Mouse (Mus musculus) CH12.LX (cell line): ENCODE results near the gene Akap12. TPM values are rescaled to one million over a fixed set of nuclear protein-coding genes. Genes with fewer than 3 reads are reported as not detected.

Experiments used
- DNase-seq: peaks from one replicate; pipeline ENCODE4 v3.0.0-alpha.2; 2013; ENCODE audit errors: extremely low read depth
- H3K27ac ChIP-seq: 2 replicates; pipeline ENCODE4 v1.5.1; 2012; ENCODE audit warnings: low read depth, mild to moderate bottlenecking, control low read depth, moderate library complexity; ENCODE audit not compliant: insufficient read depth
- H3K27me3 ChIP-seq: replicated peaks from 2 replicates; pipeline ENCODE3; 2012; ENCODE audit warnings: inconsistent platforms
- H3K36me3 ChIP-seq, 2 experiments: replicated peaks in 1 of 2; 2 replicates each; pipeline versions ENCODE3 to v1.6.1; 2012; ENCODE audit warnings: inconsistent platforms in 1 of 2, low read length in 1 of 2, mild to moderate bottlenecking in 1 of 2, mixed read lengths in 1 of 2, moderate library complexity in 1 of 2; ENCODE audit not compliant: control insufficient read depth in 1 of 2, insufficient read depth in 1 of 2
- H3K4me1 ChIP-seq, 2 experiments: 2 replicates each; pipeline ENCODE4 v1.6.1; 2012; ENCODE audit warnings: inconsistent platforms in 1 of 2, moderate library complexity in 1 of 2; ENCODE audit not compliant: insufficient read depth in 2 of 2, control insufficient read depth in 1 of 2
- H3K4me2 ChIP-seq: 2 replicates; pipeline ENCODE4 v1.6.1; 2012; ENCODE audit warnings: low read depth, mild to moderate bottlenecking, control low read depth; ENCODE audit not compliant: poor library complexity, insufficient read depth, severe bottlenecking
- H3K4me3 ChIP-seq, 3 experiments: fragments of 150-350 bp in 1 of 3; sonication (generic) in 1 of 3; replicated peaks in 1 of 3; 2 replicates each; pipeline versions ENCODE3 to v1.5.1; 2011 to 2012; ENCODE audit warnings: low read depth in 2 of 3, low read length in 2 of 3, mild to moderate bottlenecking in 2 of 3, moderate library complexity in 2 of 3, control low read depth in 1 of 3, improper control_type of control experiment in 1 of 3, inconsistent platforms in 1 of 3, mixed read lengths in 1 of 3; ENCODE audit not compliant: poor library complexity in 1 of 3
- H3K79me2 ChIP-seq: replicated peaks from 2 replicates; pipeline ENCODE4 v1.6.1; 2012; ENCODE audit warnings: mild to moderate bottlenecking, moderate library complexity; ENCODE audit not compliant: control insufficient read depth, poor library complexity, insufficient read depth, severe bottlenecking; ENCODE audit errors: extremely low read depth
- H3K9ac ChIP-seq: 2 replicates; pipeline ENCODE4 v1.6.1; 2012; ENCODE audit warnings: low read depth, mild to moderate bottlenecking, control low read depth, moderate library complexity; ENCODE audit not compliant: insufficient read depth
- H3K9me3 ChIP-seq: replicated peaks from 2 replicates; pipeline ENCODE3; 2012; ENCODE audit warnings: low read length, inconsistent platforms, mixed read lengths
- HCFC1 ChIP-seq: IDR thresholded peaks from 2 replicates; pipeline ENCODE4 v1.6.1; 2012; ENCODE audit warnings: low read depth, mild to moderate bottlenecking, inconsistent platforms, low read length, improper control_type of control experiment
- MAFK ChIP-seq: IDR thresholded peaks from 2 replicates; pipeline ENCODE4 v1.6.1; 2011; ENCODE audit warnings: low read length, improper control_type of control experiment; ENCODE audit not compliant: insufficient replicate concordance
- MXI1 ChIP-seq: IDR thresholded peaks from 2 replicates; pipeline ENCODE4 v1.6.1; 2011; ENCODE audit warnings: mild to moderate bottlenecking, low read depth, low read length, improper control_type of control experiment
- NELFE ChIP-seq: IDR thresholded peaks from 2 replicates; pipeline ENCODE4 v1.6.1; 2011; ENCODE audit warnings: low read depth, low read length, improper control_type of control experiment
- RCOR1 ChIP-seq: conservative IDR thresholded peaks from 2 replicates; pipeline ENCODE4 v1.6.1; 2012; ENCODE audit warnings: low read depth, mild to moderate bottlenecking, inconsistent platforms, low read length, improper control_type of control experiment
- SIN3A ChIP-seq: IDR thresholded peaks from 2 replicates; pipeline ENCODE4 v1.6.1; 2012; ENCODE audit warnings: low read length, improper control_type of control experiment, inconsistent platforms
- SMC3 ChIP-seq: IDR thresholded peaks from 2 replicates; pipeline ENCODE4 v1.6.1; 2011; ENCODE audit warnings: low read depth, low read length, improper control_type of control experiment
- USF2 ChIP-seq: conservative IDR thresholded peaks from 2 replicates; pipeline ENCODE4 v1.6.1; 2011; ENCODE audit warnings: low read depth, low read length, improper control_type of control experiment
- ZC3H11A ChIP-seq: IDR thresholded peaks from 2 replicates; pipeline ENCODE4 v1.6.1; 2012; ENCODE audit warnings: low read depth, mild to moderate bottlenecking, inconsistent platforms, low read length, improper control_type of control experiment
- ZNF384 ChIP-seq: IDR thresholded peaks from 2 replicates; pipeline ENCODE4 v1.6.1; 2012; ENCODE audit warnings: low read depth, low read length, improper control_type of control experiment, inconsistent platforms
- dilution Hi-C: fragments of 300-500 bp; cut with MboI; formaldehyde crosslinking; loops from 2 replicates; pipeline ENCODE4 v1.14.3; 2020; ENCODE audit warnings: low sequenced_read_pairs; ENCODE audit not compliant: extremely low pct_unique_long_range_greater_than_20kb, extremely low pct_ligation_motif_present
- in situ Hi-C: fragments of 300-500 bp; cut with MboI; formaldehyde crosslinking; loops from 3 replicates; pipeline ENCODE4 v1.14.3; 2019; ENCODE audit warnings: low sequenced_read_pairs, low pct_ligation_motif_present, low pct_unique_long_range_greater_than_20kb, mixed read lengths
- polyA plus RNA-seq: library from polyadenylated mRNA; unstranded; fragments of >175 nt; gene quantifications from 2 replicates; pipeline ENCODE4 v1.2.1, GENCODE M21; 2012; ENCODE audit warnings: low read depth; ENCODE audit not compliant: insufficient read length
- total RNA-seq, 2 experiments: library from RNA; depleted of rRNA; stranded (reverse); fragments of 300-350 nt in 1 of 2; fragments of >200 nt in 1 of 2; gene quantifications; 2 replicates each; pipeline ENCODE4 v1.2.3; 2012 to 2014

Akap12 gene
- total and polyA plus RNA-seq, 3 experiments = 0.51 to 3.1 (median 1.7) TPM

DNA sequence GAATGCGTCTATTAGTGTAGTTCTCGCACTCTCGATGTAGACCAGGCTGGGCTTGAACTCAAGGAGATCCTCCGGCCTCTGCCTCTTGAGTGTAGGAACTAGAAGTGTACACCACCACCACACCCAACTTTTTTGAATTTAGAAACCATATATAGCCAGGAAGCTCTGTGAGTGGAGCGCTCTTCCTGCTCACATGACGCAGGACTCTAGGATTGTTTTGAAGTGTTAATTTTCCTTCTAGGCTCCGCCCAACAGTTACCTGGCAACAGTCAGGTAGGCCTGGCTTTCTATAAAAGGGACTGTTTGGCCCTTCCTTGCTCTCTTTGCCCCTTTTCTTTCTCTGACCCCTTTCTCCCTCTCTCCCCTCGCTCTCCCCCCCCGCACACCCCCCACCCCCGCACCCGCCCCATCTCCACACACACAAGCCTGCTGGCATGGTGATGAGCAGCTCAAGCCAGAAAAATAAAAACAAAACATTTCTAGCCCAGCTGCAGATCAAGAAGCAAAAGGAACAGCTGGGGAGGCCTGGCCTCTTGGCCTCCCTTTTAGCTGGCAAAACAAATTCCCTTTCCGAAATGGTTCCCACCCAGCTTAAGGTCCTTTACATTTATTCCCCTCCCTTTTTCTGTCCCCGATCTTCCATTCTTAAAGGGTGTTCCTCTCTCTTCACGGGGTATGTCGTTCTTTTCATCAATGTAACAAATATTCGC lies 22.4 kb upstream of the Akap12 start:
- DNase-seq = no peak
- dilution Hi-C loops (no loop called here), in situ Hi-C loops (no loop called here)
- Histone ChIP-seq H3K4me3 (no peak overlapping the region), H3K4me1 (peaks cover 0 to 10% of the 10 kb centered on the region in 2 experiments; a peak in 2 of 4 replicates), H3K9ac (no peak overlapping the region), H3K4me2 (no peak overlapping the region), H3K27me3 (no peaks in the 10 kb centered on the region), H3K79me2 (no peaks in the 10 kb centered on the region), H3K9me3 (no peaks in the 10 kb centered on the region), H3K27ac (no peak overlapping the region), H3K36me3 (no peaks in the 10 kb centered on the region)
- no peak for TF ChIP-seq NELFE
- no peak for TF ChIP-seq SMC3
- TF ChIP-seq ZNF384 = no peak
- no peak for TF ChIP-seq RCOR1
- no peak for TF ChIP-seq USF2

DNA sequence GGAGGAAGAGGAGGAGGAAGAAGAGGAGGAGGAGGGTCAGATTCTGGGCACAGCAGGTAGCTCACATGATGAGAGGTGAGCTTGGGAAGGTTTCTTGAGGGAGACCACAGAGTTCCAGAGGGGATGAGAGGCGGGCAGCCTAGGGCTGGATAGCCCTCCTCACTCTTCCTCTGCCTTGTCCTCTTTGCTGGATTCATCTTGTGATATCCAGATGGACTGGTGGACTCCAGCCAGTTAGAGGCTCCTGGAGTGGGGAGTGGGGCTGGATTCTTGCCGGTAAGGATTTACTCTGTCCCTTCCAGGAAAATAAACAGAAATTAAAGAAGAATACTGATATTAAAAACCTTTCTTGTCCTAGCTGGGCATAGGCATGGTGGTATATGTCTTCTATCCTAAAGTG lies 20.4 kb upstream of the Akap12 start:
- no peak for DNase-seq
- peaks cover 0 to 18% of the 10 kb centered on the region in 2 experiments; a peak in 2 of 4 replicates for H3K4me1 ChIP-seq
- no peak for TF ChIP-seq SIN3A
- TF ChIP-seq HCFC1 = no peak
- TF ChIP-seq MAFK = no peak
- no peak overlapping the region for H3K4me2 ChIP-seq
- no peaks in the 10 kb centered on the region for H3K27me3 ChIP-seq
- no peak overlapping the region for H3K27ac ChIP-seq
- in situ Hi-C loops (no loop called here), dilution Hi-C loops (no loop called here)
- H3K79me2 ChIP-seq = no peaks in the 10 kb centered on the region
- no peaks in the 10 kb centered on the region for H3K36me3 ChIP-seq
- no peak overlapping the region for H3K4me3 ChIP-seq
- H3K9ac ChIP-seq = no peak overlapping the region
- H3K9me3 ChIP-seq = no peaks in the 10 kb centered on the region

GRCm38 (mm10) chr10:4246407-4246806 lies 19.8 kb upstream of the Akap12 start:
- no peak overlapping the region for H3K4me2 ChIP-seq
- TF ChIP-seq MXI1 (no peak), ZC3H11A (no peak)
- dilution Hi-C loops = no loop called here

More at GRCm38 (mm10) chr10:4246407-4246806, 19.8 kb upstream of the Akap12 start:
- H3K4me1 ChIP-seq = peaks cover 0 to 24% of the 10 kb centered on the region in 2 experiments; a peak in 2 of 4 replicates
- H3K9ac ChIP-seq = no peak overlapping the region
- in situ Hi-C loops = no loop called here
- no peaks in the 10 kb centered on the region for H3K36me3 ChIP-seq
- no peaks in the 10 kb centered on the region for H3K9me3 ChIP-seq
- H3K27me3 ChIP-seq = no peaks in the 10 kb centered on the region
- no peak overlapping the region for H3K4me3 ChIP-seq
- H3K27ac ChIP-seq = no peak overlapping the region
- no peak for DNase-seq
- no peaks in the 10 kb centered on the region for H3K79me2 ChIP-seq
